Mouse (Mus musculus): ENCODE measurements around the gene Sugp1.

Sugp1 gene

GRCm38 (mm10) chr8:70114488-70114887, 71.9 kb downstream of the Sugp1 start:
- DNase-seq: no peak

- DNase-seq: no peak
These were observed 72.3 kb downstream of the Sugp1 start for GRCm38 (mm10) chr8:70114892-70115291.

- DNase-seq: no peak
These were observed 75.0 kb downstream of the Sugp1 start for GRCm38 (mm10) chr8:70117611-70118010.

- DNase-seq: no peak
These were observed 76.4 kb downstream of the Sugp1 start for GRCm38 (mm10) chr8:70118726-70119700.

- DNase-seq: peak; percentile 92
These were observed 78.1 kb downstream of the Sugp1 start, which contains the start of gene Ncan for GRCm38 (mm10) chr8:70120667-70121066. Gene Ncan (minus strand): TSS chr8:70120873.

Data from heart, adult 11 months (tissue).